Comparison of ENCODE assay signal across 14 mouse cellular contexts in the genomic region with DNA sequence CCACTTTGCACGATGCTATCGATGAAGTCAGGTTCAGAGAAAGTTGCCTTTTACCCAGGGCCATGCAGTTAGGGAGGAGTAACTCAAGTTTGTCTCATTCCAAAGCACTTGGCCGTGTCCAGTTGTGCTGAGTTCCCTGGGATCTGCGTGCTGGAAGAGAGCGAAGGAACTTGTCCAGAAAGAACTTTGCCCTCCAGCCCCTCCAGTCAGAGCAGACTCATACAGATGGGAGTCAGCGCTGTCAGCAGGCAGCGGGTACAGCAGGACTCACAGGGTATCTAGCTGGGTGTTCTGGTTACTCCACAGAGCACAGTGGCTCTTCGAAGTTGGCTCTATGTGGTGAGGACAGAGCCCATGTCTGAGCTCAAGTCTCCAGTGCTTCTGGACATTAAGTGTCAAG.
"Had no signal": no experiment of that assay in that cellular context is flagged by ENCODE, and none has a peak within 500 bp of the region (broad histone marks: within the 10 kb centered on the region; RNA-seq: fewer than 3 reads in every experiment).

No protein-coding gene starts in this region.

- H3K36me3 ChIP-seq: intestine, embryonic 15.5 days; limb, embryonic 12.5 days; liver, embryonic 13.5 days; lung, embryonic 15.5 days; midbrain, embryonic 12.5 days; neural tube, embryonic 13.5 days; stomach, embryonic 15.5 days had no signal

- DNase-seq: layer of hippocampus, adult 9-11 months; layer of hippocampus, postnatal 36 days; liver; liver, embryonic 13.5 days; liver, postnatal 0 days; lung, postnatal 14 days; right cerebral cortex, postnatal 14 days; thymus, postnatal 4 days had no signal

- H3K27me3 ChIP-seq: intestine, embryonic 15.5 days; limb, embryonic 12.5 days; liver, embryonic 13.5 days; lung, embryonic 15.5 days; midbrain, embryonic 12.5 days; neural tube, embryonic 13.5 days; stomach, embryonic 15.5 days had no signal

- H3K4me3 ChIP-seq: intestine, embryonic 15.5 days; limb, embryonic 12.5 days; liver, embryonic 13.5 days; lung, embryonic 15.5 days; midbrain, embryonic 12.5 days; neural tube, embryonic 13.5 days; stomach, embryonic 15.5 days had no signal

- H3K27ac ChIP-seq: intestine, embryonic 15.5 days; limb, embryonic 12.5 days; liver, embryonic 13.5 days; lung, embryonic 15.5 days; midbrain, embryonic 12.5 days; neural tube, embryonic 13.5 days; stomach, embryonic 15.5 days had no signal

- H3K4me1 ChIP-seq: intestine, embryonic 15.5 days; limb, embryonic 12.5 days; liver, embryonic 13.5 days; lung, embryonic 15.5 days; midbrain, embryonic 12.5 days; neural tube, embryonic 13.5 days; stomach, embryonic 15.5 days had no signal
